Mouse (Mus musculus): ENCODE results near the gene Itpka. TPM values are rescaled to one million over a fixed set of nuclear protein-coding genes. Genes with fewer than 3 reads are reported as not detected.
"Not testable (repeated sequence)": the region's sequence is repeated elsewhere in the genome, so short reads cannot be mapped to it uniquely, and the experiment has no call there.

Gene Itpka
- 0.53 TPM in 2 replicates for polyA plus RNA-seq (2016; fragmentation: Nextera tagmentation; extraction: Ambion mirVana)

GRCm38 (mm10) chr2:119741581-119742411 lies at the start of gene Itpka:
TSS of gene Itpka (plus strand) at chr2:119742337.
- Histone ChIP-seq H3K4me2 (replicated peaks) (peak within 1 kb of the TSS; percentile 98), H3K4me3 (peak within 1 kb of the TSS; percentile 58), H3K4me1 (peaks cover 34% of the 10 kb centered on the region), H3K27ac (no peak within 1 kb of the TSS; the same call in 1 of the 2 replicates), H3K27me3 (peaks cover 65% of the 10 kb centered on the region), H3K36me3 (no peaks in the 10 kb centered on the region), H3K9me3 (replicated peaks) (no peaks in the 10 kb centered on the region), H3K9ac (peak within 1 kb of the TSS; percentile 64)
- ATAC-seq (ENCODE audit: low FRiP score): peak; percentile 77
- under 1% methylated on average over 48 of the region's 53 CpGs for WGBS

GRCm38 (mm10) chr2:119694826-119695225 lies 47.3 kb upstream of the Itpka start:
- no peak for ATAC-seq (ENCODE audit: low FRiP score)
- Histone ChIP-seq H3K4me1 (no peaks in the 10 kb centered on the region), H3K9ac (no peak overlapping the region), H3K4me2 (replicated peaks) (no peak overlapping the region), H3K36me3 (peaks cover 15% of the 10 kb centered on the region), H3K27ac (no peak overlapping the region), H3K27me3 (no peaks in the 10 kb centered on the region), H3K4me3 (no peak overlapping the region), H3K9me3 (replicated peaks) (no peaks in the 10 kb centered on the region)
- WGBS: 97% methylated on average over 2 of the region's 2 CpGs

- Histone ChIP-seq H3K4me1 (no peaks in the 10 kb centered on the region), H3K4me2 (replicated peaks) (no peak overlapping the region), H3K9me3 (replicated peaks) (no peaks in the 10 kb centered on the region), H3K27me3 (no peaks in the 10 kb centered on the region), H3K4me3 (no peak overlapping the region), H3K27ac (no peak overlapping the region), H3K9ac (no peak overlapping the region), H3K36me3 (peaks cover 15% of the 10 kb centered on the region)
- ATAC-seq (ENCODE audit: low FRiP score): no peak
- WGBS: 90% methylated on average over 1 of the region's 1 CpGs
Observed at GRCm38 (mm10) chr2:119696111-119696510, 46.0 kb upstream of the Itpka start.

GRCm38 (mm10) chr2:119698472-119698871 lies 43.7 kb upstream of the Itpka start:
- no peak for ATAC-seq (ENCODE audit: low FRiP score)
- no peak overlapping the region for H3K4me2 ChIP-seq (replicated peaks)
- H3K27ac ChIP-seq: no peak overlapping the region
- peaks cover 13% of the 10 kb centered on the region for H3K36me3 ChIP-seq
- no peak overlapping the region for H3K9ac ChIP-seq
- no peaks in the 10 kb centered on the region for H3K9me3 ChIP-seq (replicated peaks)
- H3K4me3 ChIP-seq: no peak overlapping the region
- 89% methylated on average over 2 of the region's 2 CpGs for WGBS
- no peaks in the 10 kb centered on the region for H3K4me1 ChIP-seq
- no peaks in the 10 kb centered on the region for H3K27me3 ChIP-seq

GRCm38 (mm10) chr2:119699962-119700361 lies 42.2 kb upstream of the Itpka start:
- Histone ChIP-seq H3K4me2 (replicated peaks) (no peak overlapping the region), H3K27me3 (no peaks in the 10 kb centered on the region), H3K9ac (no peak overlapping the region), H3K4me3 (no peak overlapping the region), H3K36me3 (peaks cover 16% of the 10 kb centered on the region; the same call in 1 of the 2 replicates), H3K9me3 (replicated peaks) (no peaks in the 10 kb centered on the region), H3K4me1 (no peaks in the 10 kb centered on the region), H3K27ac (no peak overlapping the region)
- 95% methylated on average over 3 of the region's 3 CpGs for WGBS
- ATAC-seq (ENCODE audit: low FRiP score): no peak

GRCm38 (mm10) chr2:119703171-119703570 lies 39.0 kb upstream of the Itpka start:
- Histone ChIP-seq H3K36me3 (peaks cover 37% of the 10 kb centered on the region), H3K9me3 (replicated peaks) (no peaks in the 10 kb centered on the region), H3K4me1 (no peaks in the 10 kb centered on the region), H3K27ac (no peak overlapping the region), H3K27me3 (no peaks in the 10 kb centered on the region), H3K4me3 (no peak overlapping the region), H3K9ac (no peak overlapping the region), H3K4me2 (replicated peaks) (no peak overlapping the region)
- ATAC-seq (ENCODE audit: low FRiP score): no peak
- 93% methylated on average over 2 of the region's 2 CpGs for WGBS

- H3K4me3 ChIP-seq: no peak overlapping the region
- no peak overlapping the region for H3K4me2 ChIP-seq (replicated peaks)
- no peak overlapping the region for H3K27ac ChIP-seq
- peaks cover 68% of the 10 kb centered on the region for H3K36me3 ChIP-seq
- no peak overlapping the region for H3K9ac ChIP-seq
- no peaks in the 10 kb centered on the region for H3K4me1 ChIP-seq
- no peak for ATAC-seq (ENCODE audit: low FRiP score)
- 89% methylated on average over 3 of the region's 3 CpGs for WGBS
- no peaks in the 10 kb centered on the region for H3K9me3 ChIP-seq (replicated peaks)
- no peaks in the 10 kb centered on the region for H3K27me3 ChIP-seq
Observed at GRCm38 (mm10) chr2:119707676-119708075, 34.5 kb upstream of the Itpka start.

GRCm38 (mm10) chr2:119710011-119710410 lies 32.1 kb upstream of the Itpka start:
- Histone ChIP-seq H3K4me2 (replicated peaks) (no peak overlapping the region), H3K9ac (no peak overlapping the region), H3K27ac (no peak overlapping the region), H3K36me3 (peaks cover 73% of the 10 kb centered on the region), H3K4me3 (no peak overlapping the region), H3K27me3 (no peaks in the 10 kb centered on the region), H3K9me3 (replicated peaks) (no peaks in the 10 kb centered on the region), H3K4me1 (no peaks in the 10 kb centered on the region)
- 89% methylated on average over 3 of the region's 3 CpGs for WGBS
- ATAC-seq (ENCODE audit: low FRiP score): no peak

GRCm38 (mm10) chr2:119715868-119716267 lies 26.3 kb upstream of the Itpka start:
- not testable (repeated sequence) for H3K4me3 ChIP-seq; H3K4me1 ChIP-seq; H3K9ac ChIP-seq; H3K9me3 ChIP-seq (replicated peaks); H3K4me2 ChIP-seq (replicated peaks); H3K27me3 ChIP-seq; H3K27ac ChIP-seq; ATAC-seq (ENCODE audit: low FRiP score)
- 100% methylated on average over 2 of the region's 2 CpGs for WGBS
- H3K36me3 ChIP-seq: peaks cover 84% of the 10 kb centered on the region

GRCm38 (mm10) chr2:119721070-119721469 lies 21.1 kb upstream of the Itpka start:
- ATAC-seq (ENCODE audit: low FRiP score): no peak

GRCm38 (mm10) chr2:119727762-119728416 lies 14.2 kb upstream of the Itpka start:
- H3K4me1 ChIP-seq: no peaks in the 10 kb centered on the region
- H3K4me2 ChIP-seq (replicated peaks): no peak overlapping the region
- no peaks in the 10 kb centered on the region for H3K27me3 ChIP-seq
- no peak overlapping the region for H3K27ac ChIP-seq
- WGBS: 91% methylated on average over 3 of the region's 3 CpGs
- H3K9me3 ChIP-seq (replicated peaks): no peaks in the 10 kb centered on the region
- H3K9ac ChIP-seq: no peak overlapping the region
- H3K4me3 ChIP-seq: no peak overlapping the region
- no peak for ATAC-seq (ENCODE audit: low FRiP score)
- peaks cover 92% of the 10 kb centered on the region for H3K36me3 ChIP-seq

More at GRCm38 (mm10) chr2:119721070-119721469, 21.1 kb upstream of the Itpka start:
- Histone ChIP-seq H3K27ac (no peak overlapping the region), H3K4me1 (no peaks in the 10 kb centered on the region), H3K4me3 (no peak overlapping the region), H3K9ac (no peak overlapping the region), H3K27me3 (no peaks in the 10 kb centered on the region), H3K4me2 (replicated peaks) (no peak overlapping the region), H3K36me3 (peaks cover 87% of the 10 kb centered on the region), H3K9me3 (replicated peaks) (no peaks in the 10 kb centered on the region)
- 95% methylated on average over 8 of the region's 8 CpGs for WGBS

GRCm38 (mm10) chr2:119730735-119731134 lies 11.4 kb upstream of the Itpka start:
- no peak for ATAC-seq (ENCODE audit: low FRiP score)
- Histone ChIP-seq H3K36me3 (peaks cover 90% of the 10 kb centered on the region), H3K4me2 (replicated peaks) (no peak overlapping the region)

More at GRCm38 (mm10) chr2:119730735-119731134, 11.4 kb upstream of the Itpka start:
- no peaks in the 10 kb centered on the region for H3K9me3 ChIP-seq (replicated peaks)
- no peak overlapping the region for H3K27ac ChIP-seq
- H3K4me3 ChIP-seq: no peak overlapping the region
- H3K4me1 ChIP-seq: no peaks in the 10 kb centered on the region
- no peaks in the 10 kb centered on the region for H3K27me3 ChIP-seq
- H3K9ac ChIP-seq: no peak overlapping the region
- 96% methylated on average over 4 of the region's 4 CpGs for WGBS
